Mouse (Mus musculus) cerebellum, postnatal 36 days (tissue): ENCODE results near the gene Cfap157.

Source experiments
- DNase-seq, 2 experiments: peaks; one replicate each; pipeline ENCODE4 v3.0.0; 2021 to 2022; ENCODE audit warnings: mixed read lengths in 2 of 2

Cfap157 gene

GRCm38 (mm10) chr2:32784048-32784681 lies at the start of gene Cfap157:
Gene Cfap157 (minus strand): TSS chr2:32784428.
- no peak for DNase-seq

GRCm38 (mm10) chr2:32828979-32829676 lies 44.9 kb upstream of the Cfap157 start:
- no peak for DNase-seq

GRCm38 (mm10) chr2:32825796-32826195 lies 41.6 kb upstream of the Cfap157 start:
- DNase-seq = no peak

- DNase-seq = no peak
Observed at GRCm38 (mm10) chr2:32824778-32825177, 40.5 kb upstream of the Cfap157 start.

GRCm38 (mm10) chr2:32824181-32824580 lies 40.0 kb upstream of the Cfap157 start:
- DNase-seq = no peak

GRCm38 (mm10) chr2:32823579-32824154 lies 39.4 kb upstream of the Cfap157 start:
- DNase-seq = no peak

GRCm38 (mm10) chr2:32823153-32823552 lies 38.9 kb upstream of the Cfap157 start:
- DNase-seq = no peak

- DNase-seq = peak; percentile 43 to 50
Observed at GRCm38 (mm10) chr2:32822643-32823042, 38.4 kb upstream of the Cfap157 start.

GRCm38 (mm10) chr2:32821041-32821802 lies 37.0 kb upstream of the Cfap157 start:
- DNase-seq = peak; percentile 58 to 59

GRCm38 (mm10) chr2:32818208-32818607 lies 34.0 kb upstream of the Cfap157 start:
- DNase-seq = peak in 1 of 2 experiments; percentile 33

GRCm38 (mm10) chr2:32817589-32817988 lies 33.4 kb upstream of the Cfap157 start:
- peak in 1 of 2 experiments; percentile 38 for DNase-seq

GRCm38 (mm10) chr2:32816946-32817581 lies 32.8 kb upstream of the Cfap157 start:
- DNase-seq = peak; percentile 83 to 88

GRCm38 (mm10) chr2:32816497-32816896 lies 32.3 kb upstream of the Cfap157 start:
- peak in 1 of 2 experiments; percentile 38 for DNase-seq

GRCm38 (mm10) chr2:32811959-32812358 lies 27.7 kb upstream of the Cfap157 start:
- peak; percentile 64 to 74 for DNase-seq

GRCm38 (mm10) chr2:32808816-32809566 lies 24.8 kb upstream of the Cfap157 start:
- DNase-seq = peak in 1 of 2 experiments; percentile 33

- no peak for DNase-seq
Observed at GRCm38 (mm10) chr2:32798251-32798962, 14.2 kb upstream of the Cfap157 start.

- DNase-seq = peak; percentile 41 to 43
Observed at GRCm38 (mm10) chr2:32795748-32796418, 11.7 kb upstream of the Cfap157 start.

GRCm38 (mm10) chr2:32791297-32791696 lies 7.1 kb upstream of the Cfap157 start:
- DNase-seq = no peak

GRCm38 (mm10) chr2:32788581-32788980 lies 4.4 kb upstream of the Cfap157 start:
- no peak for DNase-seq

- DNase-seq = peak in 1 of 2 experiments; percentile 67
Observed at GRCm38 (mm10) chr2:32787176-32787575, 2.9 kb upstream of the Cfap157 start.

- no peak for DNase-seq
Observed at GRCm38 (mm10) chr2:32781710-32782109, 2.5 kb downstream of the Cfap157 start.
